Mouse (Mus musculus): ENCODE results near the gene Frs3.
A peak's percentile ranks its signal among the peaks of the same experiment; 100 is the strongest.
"Not testable (repeated sequence)": the region's sequence is repeated elsewhere in the genome, so short reads cannot be mapped to it uniquely, and the experiment has no call there.

Frs3 gene

DNA sequence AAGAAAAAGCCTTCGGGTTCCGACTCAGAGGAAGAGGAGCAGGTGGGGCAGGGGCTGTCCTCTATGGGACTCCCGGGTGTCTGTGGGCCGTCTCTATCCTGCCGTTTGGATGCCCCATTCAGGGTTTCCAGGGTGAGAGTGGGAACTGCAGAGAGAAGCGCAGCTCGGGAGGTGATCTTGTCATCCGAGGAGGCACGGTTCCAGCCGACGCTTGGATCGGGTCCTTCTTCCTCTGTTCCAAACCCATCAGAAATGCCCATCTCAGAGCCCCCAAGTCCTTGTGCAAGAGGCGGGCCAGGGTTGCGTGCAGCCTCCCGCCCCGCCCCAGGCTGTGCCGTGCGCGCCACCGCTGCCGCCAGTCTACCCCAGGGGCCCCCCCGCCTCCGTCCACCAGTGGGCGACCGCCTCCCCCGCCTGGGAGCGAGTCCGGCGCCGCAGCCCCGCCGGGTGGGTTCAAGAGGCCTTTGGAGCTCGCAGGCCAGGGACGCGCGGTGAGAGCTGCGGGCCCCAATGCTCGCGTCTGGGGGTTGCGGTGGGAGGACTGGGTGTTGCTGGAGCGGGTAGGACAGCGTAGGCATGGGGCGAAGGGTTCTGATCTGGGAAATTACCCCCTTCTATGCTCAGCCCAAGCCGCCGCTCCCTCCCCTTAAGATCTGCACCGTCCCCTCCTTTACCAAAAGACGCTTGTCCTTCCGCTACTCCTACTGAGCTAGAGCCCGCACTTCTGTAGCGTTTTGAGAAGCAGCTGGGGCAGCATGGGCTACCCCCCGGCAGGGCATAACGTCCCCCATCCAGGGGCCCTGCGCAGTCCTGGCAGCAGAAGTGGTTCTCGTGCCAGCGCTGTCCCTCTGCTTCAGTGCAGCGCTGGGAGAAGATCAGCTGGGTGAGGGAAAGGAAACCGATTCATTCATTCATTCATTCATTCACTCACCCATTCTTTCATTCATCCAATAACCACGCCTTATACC, at the start of gene Frs3:
Gene Frs3 (plus strand): TSS at position 423 of the 968 bp plus-strand sequence.
- peak; percentile 88 to 90 for DNase-seq (ENCODE audit: low spot score in 2 of 2)

DNA sequence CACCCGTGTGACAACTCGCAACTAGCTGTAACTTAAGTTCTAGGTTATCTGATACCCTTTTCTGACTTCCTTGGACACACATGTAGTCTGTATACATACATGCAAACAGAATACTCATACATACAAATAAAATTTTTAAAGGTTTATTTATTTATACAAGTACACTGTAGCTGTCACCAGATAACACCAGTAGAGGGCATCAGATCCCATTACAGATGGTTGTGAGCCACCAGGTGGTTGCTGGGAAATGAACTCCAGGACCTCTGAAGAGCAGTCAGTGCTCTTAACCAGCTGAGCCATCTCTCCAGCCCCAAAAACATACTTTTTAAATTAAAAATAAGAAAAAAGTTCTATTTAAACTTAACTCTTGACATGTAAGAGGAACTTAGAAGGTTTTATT, 45.8 kb upstream of the Frs3 start:
- no peak for DNase-seq (ENCODE audit: low spot score in 2 of 2)

DNA sequence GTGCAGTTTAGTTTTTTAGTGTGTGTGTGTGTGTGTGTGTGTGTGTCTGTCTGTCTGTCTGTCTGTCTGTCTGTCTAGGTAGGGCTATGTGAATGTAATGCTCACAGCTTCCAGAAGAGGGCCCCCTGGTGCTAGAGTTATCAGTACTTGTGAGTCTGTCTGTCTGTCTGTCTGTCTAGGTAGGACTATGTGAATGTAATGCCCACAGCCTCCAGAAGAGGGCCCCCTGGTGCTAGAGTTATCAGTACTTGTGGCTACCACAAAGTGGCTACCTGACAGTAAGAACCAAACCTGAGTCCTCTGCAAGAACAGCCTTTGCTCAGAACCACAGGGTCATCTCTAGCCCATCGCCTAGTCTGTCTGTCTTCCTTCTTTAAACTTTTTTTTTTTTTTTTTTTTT, 42.1 kb upstream of the Frs3 start:
- DNase-seq (ENCODE audit: low spot score in 2 of 2): peak; percentile 41 to 56

DNA sequence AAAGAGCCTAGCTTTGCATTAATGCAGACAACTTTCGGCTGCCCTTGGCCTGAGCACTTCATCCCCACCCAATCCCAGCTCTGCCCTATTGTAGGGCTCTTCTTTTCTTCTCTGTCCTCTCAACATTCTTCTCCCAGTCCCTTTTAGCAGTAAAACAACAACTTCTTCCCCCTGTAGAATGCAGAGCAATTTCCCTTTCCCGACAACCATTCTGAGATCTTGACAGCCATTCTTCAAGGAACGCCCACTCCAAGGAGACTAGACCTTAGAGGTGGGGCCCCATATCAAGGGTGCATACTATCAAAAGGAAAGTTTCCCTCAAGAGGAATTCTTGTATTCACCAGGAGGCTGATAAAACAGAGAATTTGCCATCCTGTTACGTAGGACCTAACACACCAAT, 39.9 kb upstream of the Frs3 start:
- DNase-seq (ENCODE audit: low spot score in 2 of 2): no peak

DNA sequence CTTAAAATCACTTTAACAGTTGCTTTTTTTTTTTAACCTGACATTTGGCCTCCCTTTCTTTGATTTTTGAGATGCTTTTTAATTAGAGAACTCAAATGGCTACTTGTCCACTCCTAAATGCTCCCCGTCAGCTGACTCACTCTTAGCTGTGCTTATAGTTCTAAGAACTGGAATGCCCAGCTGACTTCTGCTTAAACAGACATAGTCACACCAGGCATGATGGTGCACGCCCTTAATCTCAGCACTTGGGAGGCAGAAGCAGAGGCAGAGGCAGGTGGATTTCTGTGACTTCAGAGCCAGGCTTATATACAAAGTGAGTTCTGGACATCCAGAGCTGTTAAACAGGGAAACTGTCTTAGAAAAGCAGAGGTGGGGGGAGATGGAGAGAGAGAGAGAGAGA, 36.9 kb upstream of the Frs3 start:
- DNase-seq (ENCODE audit: low spot score in 2 of 2): no peak

DNA sequence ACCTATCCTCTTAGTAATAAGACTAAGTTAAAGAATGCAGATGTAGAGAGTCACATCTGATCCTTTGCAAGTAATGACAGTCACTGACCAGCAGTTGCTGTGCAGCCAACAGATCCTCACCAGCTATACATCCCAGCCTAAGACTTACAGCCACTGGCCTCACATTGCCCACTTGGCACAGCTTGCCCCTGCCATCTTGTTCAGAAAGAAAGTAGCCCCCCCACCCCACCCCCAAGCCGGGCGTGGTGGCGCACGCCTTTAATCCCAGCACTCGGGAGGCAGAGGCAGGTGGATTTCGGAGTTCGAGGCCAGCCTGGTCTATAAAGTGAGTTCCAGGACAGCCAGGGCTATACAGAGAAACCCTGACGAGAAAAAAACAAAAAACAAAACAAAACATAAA, 34.5 kb upstream of the Frs3 start:
- DNase-seq (ENCODE audit: low spot score in 2 of 2): not testable (repeated sequence)

DNA sequence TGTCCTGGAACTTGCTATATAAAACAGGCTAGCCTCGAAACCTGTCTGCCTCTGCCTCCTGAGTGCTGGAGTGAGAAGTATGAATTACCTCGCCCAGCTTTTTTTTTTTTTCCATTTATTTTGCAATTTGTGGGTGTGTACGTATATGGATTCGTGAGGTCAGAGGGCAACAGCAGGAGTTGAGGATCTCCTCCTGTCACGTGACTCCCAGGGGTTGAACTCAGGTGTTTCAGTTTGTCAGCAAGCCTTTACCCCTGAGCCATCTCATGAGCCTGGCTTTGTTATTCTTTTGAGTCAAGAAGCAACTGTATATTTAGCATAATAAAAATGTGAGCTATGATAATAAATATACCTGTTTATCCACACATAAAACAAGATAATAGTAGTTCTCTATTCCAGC, 33.1 kb upstream of the Frs3 start:
- no peak for DNase-seq (ENCODE audit: low spot score in 2 of 2)

DNA sequence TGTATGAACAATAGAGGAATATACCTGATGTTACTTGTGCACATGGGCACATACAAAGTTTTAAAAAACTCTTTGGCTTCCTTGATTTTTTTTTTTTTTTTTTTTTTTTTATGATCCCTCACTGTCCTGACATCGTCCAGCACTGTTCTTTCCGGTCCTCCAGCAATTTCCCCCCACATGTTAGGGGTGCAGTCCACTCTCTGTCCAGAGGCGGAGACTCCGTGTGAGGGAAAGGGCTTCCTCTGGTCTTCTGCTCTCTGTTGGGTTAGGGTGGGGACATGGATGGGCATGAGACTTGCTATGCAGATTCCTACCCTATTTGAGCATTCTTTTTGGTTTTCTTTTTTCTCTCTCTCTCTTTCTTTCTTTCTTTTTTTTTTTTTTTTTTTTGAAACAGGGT, 30.9 kb upstream of the Frs3 start:
- no peak for DNase-seq (ENCODE audit: low spot score in 2 of 2)

DNA sequence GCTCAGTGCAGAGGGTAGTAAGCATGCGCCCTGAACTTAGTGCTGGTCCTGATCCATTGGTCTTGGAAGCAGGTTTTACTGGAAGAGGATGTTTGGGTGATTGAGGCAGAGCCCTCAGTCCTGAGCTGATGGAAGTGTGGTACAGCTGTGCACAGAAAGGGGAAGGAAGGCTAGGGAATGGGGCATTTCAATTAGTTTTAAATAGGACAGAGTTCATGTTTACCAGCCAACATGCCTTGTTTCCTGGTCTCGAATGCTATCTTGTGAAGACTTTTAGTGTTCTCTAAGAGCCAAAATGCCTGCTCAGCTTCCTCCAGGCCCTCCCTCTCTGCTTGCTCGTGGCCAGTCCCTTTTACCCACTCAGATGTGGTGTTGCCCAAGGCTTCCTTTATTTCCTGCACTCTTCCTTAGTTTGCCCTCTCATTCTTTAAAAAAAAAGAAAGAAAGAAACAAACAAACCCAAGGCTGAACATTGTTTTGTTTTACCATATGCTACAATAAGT, 30.0 kb upstream of the Frs3 start:
- no peak for DNase-seq (ENCODE audit: low spot score in 2 of 2)

DNA sequence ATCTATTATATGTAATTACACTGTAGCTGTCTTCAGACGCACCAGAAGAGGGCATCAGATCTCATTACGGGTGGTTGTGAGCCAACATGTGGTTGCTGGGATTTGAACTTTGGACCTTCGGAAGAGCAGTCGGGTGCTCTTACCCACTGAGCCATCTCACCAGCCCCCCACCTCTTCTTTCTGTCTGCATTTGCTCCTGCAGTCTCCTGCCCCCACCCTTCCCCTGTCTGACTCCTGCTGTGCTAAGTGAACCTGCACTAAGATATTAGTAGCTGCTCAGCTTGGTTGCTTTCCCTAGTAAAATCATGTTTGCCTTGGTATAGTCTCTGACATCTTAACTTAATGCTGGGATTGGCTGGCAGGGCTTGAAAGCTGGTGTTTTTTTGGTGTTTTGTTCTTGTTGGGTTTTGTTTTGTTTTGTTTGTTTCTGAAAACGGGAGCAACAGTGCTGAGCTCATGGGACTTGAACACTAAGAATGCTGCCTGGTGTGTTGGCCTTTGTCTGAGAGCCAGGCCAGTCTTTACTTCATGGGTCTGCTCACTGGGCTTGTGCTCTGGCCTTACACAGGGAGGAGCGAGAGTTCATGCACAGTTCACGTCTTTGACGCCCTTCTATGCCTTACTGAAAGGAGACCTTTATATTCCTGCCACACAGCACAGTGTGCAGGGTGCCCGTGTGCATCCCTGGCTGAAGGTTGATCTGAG, 25.7 kb upstream of the Frs3 start:
- DNase-seq (ENCODE audit: low spot score in 2 of 2): no peak

DNA sequence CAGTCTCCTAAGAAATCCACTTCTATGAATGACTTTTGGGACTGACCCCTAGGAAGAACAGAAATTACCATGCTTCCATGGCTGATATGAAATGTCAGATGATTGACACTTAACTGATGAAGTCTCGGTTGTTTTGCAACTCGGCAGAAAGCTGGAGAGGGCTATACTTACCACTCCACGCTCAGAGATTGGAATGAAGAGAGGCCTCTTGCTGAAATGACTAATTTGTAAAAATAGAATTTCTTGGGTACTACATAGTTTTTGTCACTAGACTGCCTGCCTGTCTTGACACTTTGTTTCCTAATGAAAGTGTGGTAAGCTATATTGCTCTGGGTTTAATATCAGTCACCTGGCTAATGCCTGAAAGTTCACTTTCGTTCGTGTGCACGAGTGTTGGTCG, 24.4 kb upstream of the Frs3 start:
- no peak for DNase-seq (ENCODE audit: low spot score in 2 of 2)

DNA sequence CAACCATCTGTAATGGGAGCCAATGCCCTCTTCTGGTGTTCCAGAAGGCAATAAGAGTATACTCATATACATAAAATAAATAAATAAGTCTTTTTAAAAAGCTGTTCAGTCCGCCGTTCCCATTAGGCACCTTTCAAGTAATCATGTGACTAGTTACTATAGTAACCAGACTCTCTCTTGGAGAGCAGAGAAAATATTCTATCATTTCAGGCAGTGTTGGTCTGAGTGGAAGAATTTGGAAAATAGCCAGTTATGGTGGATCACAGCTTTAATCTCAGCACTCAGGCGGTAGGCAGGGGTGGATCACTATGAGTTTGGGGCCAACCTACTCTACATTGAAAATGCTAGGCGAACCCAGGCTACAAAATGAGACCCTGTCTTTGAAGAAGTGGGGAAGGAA, 19.7 kb upstream of the Frs3 start:
- no peak for DNase-seq (ENCODE audit: low spot score in 2 of 2)

DNA sequence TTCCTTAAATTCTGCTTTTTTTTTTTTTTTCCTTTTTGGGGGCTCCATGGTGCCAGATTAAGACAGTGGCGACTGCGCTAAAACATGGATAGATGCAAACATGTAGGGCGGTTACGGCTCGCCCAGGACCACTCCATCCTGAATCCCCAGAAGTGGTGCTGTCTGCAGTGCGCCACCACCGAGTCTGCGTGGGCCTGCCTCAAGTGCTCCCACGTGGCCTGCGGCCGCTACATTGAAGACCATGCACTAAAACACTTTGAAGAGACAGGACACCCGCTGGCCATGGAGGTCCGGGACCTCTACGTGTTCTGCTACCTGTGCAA, 16.9 kb upstream of the Frs3 start:
- no peak for DNase-seq (ENCODE audit: low spot score in 2 of 2)

DNA sequence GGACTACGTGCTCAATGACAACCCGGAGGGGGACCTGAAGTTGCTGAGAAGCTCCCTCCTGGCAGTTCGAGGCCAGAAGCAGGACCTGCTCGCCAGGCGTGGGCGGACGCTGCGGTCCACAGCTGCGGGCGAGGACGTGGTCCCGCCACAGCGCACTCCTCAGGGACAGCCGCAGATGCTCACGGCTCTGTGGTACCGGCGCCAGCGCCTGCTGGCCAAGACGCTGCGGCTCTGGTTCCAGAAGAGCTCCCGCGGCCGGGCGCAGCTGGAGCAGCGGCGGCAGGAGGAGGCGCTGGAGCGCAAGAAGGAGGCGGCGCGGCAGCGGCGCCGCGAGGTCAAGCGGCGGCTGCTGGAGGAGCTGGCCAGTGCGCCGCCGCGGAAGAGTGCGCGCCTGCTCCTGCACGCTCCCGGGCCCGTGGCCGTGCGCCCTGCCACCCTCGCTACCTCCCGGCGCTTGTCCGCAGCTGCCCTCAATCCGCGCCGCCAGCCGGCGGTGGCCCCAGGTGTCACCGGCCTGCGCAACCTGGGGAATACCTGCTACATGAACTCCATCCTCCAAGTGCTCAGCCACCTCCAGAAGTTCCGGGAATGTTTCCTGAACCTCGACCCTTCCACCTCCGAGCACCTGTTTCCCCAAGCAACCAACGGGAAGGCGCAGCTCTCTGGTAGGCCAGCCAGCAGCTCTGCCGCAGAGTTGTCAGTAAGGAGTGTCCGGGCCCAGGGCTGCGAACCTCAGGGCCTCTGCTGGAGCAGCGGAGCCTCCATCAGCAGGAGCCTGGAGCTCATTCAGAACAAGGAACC, 16.3 kb upstream of the Frs3 start:
- peak; percentile 50 to 61 for DNase-seq (ENCODE audit: low spot score in 2 of 2)

DNA sequence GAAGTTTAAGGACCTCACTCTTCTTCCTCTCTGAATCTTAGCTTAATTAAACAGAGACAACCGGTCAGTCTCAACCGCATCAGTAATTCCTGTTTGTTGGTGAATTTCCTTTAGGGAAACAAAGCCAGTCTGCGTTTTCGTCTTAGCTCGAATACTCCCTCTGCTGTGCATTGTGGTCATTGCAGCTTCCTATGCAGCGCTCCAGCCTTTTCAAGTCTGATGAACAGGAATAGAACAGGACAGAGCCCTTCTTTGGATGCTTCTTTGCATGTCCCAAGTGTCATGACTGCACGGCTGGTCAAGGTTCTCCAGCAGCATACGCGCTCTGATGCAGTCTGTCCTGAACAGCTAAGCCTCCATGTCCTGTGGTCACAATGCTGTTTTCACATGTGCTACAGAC, 12.2 kb upstream of the Frs3 start:
- DNase-seq (ENCODE audit: low spot score in 2 of 2): peak; percentile 67 to 82

DNA sequence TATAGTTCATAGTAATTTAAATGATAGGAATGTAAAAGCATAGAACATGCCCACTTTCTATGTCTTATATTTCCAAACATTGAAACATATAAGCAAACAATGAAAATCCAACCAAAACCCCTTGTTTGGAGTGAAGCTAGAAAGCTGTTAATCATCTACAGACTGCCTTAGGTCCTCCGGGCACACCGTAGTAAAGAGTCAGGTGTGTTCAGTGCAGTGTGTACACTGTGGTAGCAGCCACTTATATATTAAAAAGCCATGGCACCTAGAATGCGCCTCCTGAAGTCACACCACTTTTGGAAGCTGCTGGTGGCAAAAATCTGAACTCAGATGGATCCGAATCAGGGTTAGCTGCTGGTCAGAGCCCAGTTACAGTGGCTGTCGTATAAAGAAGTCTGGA, 10.6 kb upstream of the Frs3 start:
- no peak for DNase-seq (ENCODE audit: low spot score in 2 of 2)

DNA sequence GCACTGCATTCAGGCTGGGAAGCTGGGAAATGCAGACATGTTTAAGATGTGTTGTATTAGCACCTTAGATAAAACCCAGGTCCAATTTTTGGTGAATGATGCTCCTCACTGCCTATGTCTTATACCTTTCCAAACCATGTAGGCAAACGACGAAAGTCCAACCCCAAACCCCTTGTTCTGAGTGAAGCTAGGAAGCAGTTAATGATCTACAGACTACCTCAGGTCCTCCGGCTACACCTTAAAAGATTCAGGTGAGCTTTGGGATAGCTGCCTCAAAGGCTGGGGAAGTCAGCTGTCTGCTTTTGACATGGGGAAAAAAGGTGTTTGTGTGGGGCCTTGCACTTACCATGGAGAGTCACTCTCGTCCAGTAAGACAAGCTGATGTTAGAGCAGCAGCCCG, 10.1 kb upstream of the Frs3 start:
- no peak for DNase-seq (ENCODE audit: low spot score in 2 of 2)

DNA sequence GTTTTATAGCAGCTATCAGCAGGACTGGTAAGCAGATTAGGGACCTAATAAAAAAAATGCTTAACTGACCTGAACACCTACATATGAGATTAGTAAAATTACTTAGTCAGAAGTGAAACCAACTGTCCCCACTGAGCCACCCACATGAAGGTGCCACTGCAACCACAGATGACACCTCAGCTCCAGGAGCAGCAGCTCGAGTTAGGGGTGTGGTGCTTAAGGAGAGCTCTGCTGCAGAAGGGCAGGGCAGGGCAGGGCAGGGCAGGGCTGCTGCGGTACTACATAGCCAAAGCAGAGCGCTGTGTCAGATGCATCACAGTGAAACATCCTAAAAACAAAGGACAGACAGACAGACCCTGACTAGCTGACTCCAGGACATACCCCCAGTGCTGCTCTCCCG, 6.0 kb upstream of the Frs3 start:
- no peak for DNase-seq (ENCODE audit: low spot score in 2 of 2)

DNA sequence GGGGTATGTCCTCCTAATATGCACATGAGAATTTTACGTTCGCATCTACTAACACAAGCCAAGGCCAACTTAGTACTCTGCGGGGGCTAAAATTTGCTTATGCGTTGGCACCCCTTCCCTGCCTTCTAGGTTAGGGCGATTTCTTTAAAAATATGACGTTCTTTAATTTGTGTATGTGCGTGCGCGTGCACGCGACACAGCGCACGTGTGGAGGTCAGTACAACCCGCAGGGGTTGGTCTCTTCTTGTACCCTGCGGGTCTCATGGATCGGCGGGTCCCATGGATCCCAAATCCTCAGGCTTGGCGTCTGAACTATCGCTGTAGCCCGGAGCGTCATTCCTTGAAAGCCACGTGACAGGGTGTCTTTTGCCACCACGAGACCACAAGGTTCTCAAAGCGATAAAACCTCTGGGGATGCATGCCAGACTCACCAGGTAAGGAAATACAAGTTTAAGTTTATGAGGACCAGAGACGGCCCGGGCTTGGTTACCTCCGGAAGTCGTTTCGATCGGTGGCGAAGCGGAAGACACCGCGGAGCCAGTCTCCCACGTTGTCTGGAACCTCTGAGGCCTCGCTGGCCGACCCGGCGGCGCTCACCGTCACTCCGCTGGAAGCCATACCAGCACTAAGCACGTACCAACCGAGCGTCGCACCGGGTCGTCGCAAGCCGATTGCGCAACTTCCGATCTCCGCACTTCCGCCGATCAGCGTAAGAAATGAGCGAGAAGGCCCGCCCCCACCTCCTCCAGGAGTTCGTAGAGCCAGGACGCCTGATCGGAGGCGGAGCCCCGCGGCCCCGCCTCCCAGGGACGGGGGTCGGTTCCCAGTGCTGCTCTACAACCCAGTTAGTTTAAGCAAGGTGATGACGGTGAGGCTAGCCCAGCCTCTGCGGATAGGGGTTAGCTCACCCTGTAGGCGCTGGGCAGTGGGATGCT, 1.2 kb upstream of the Frs3 start:
- peak; percentile 98 for DNase-seq (ENCODE audit: low spot score in 2 of 2)

DNA sequence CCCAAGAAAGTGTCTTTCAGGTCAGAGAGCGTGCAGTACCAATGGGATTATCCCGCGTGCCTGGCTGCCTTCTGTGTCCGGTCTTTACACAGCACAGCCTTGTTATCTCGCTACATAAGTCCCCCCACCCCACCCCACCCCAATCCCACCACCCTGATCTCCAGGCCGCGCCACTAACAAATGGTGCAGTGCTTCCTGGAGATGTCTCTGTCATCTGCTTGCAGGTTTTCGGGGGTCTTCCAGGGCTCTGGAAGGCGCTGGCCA, 554 bp upstream of the Frs3 start, which contains the start of gene Tomm6:
Gene Tomm6 (minus strand): TSS at position 43 of the 264 bp plus-strand sequence.
- no peak for DNase-seq (ENCODE audit: low spot score in 2 of 2)

DNA sequence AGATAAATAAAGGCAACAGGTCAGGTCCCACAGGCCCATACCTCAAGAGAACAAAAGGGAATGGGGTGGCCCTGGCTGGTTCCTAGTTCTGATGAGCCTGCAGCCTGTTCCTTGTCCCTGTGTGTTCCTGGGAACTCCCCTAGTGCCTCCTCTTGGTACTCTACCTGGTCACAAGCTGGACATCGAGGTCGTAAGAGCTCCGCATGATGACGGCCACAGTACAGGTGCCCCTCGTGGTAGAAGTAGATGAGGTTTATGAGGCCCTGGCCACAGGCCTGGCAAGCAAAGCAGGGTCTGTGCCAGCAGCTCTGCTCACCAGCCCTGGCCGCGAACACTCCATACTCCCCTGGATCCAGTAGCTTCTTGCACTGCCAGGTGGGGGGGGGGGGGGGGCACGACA, 1.1 kb downstream of the Frs3 start:
- DNase-seq (ENCODE audit: low spot score in 2 of 2): no peak

All from right cerebral cortex, postnatal 10 days (tissue).